Mouse (Mus musculus) liver, embryonic 14.5 days (tissue): ENCODE results near the gene Mfrp. TPM values are rescaled to one million over a fixed set of nuclear protein-coding genes. Genes with fewer than 3 reads are reported as not detected.

ENCODE experiments used
- ATAC-seq: fragments of 200-750 bp; cut with Nextera tagmentation; 2 replicates; pipeline ENCODE4 v1.8.0; 2017; ENCODE audit warnings: moderate number of reproducible peaks, mild to moderate bottlenecking, moderate library complexity; ENCODE audit not compliant: insufficient read depth
- DNase-seq, 3 experiments: peaks; one replicate each; pipeline ENCODE4 v3.0.0-alpha.2; 2012 to 2013; ENCODE audit warnings: low read depth in 3 of 3, low spot score in 3 of 3
- H3K27ac ChIP-seq: fragments of 300-500 bp; sonication (generic); 2 replicates; pipeline ENCODE4 v1.5.1; 2014; ENCODE audit warnings: moderate library complexity, mild to moderate bottlenecking, control low read depth, inconsistent platforms
- H3K27me3 ChIP-seq: fragments of 300-500 bp; sonication (generic); 2 replicates; pipeline ENCODE4 v1.6.1; 2014; ENCODE audit warnings: mild to moderate bottlenecking, low read length, moderate library complexity; ENCODE audit not compliant: control insufficient read depth, insufficient read depth
- H3K36me3 ChIP-seq: fragments of 300-500 bp; sonication (generic); replicated peaks from 2 replicates; pipeline ENCODE4 v1.6.1; 2014; ENCODE audit warnings: low read depth; ENCODE audit not compliant: control insufficient read depth, insufficient read depth
- H3K4me1 ChIP-seq, 2 experiments: fragments of 200-500 bp in 1 of 2; fragments of 300-500 bp in 1 of 2; sonication (generic) in 1 of 2; replicated peaks; 2 replicates each; pipeline ENCODE4 v1.6.1; 2012 to 2014; ENCODE audit warnings: antibody characterized with exemption in 1 of 2, inconsistent platforms in 1 of 2, low read length in 1 of 2; ENCODE audit not compliant: control insufficient read depth in 2 of 2, insufficient read depth in 2 of 2
- H3K4me2 ChIP-seq: fragments of 300-500 bp; sonication (generic); 2 replicates; pipeline ENCODE4 v1.6.1; 2014; ENCODE audit warnings: low read depth, mild to moderate bottlenecking, control low read depth, moderate library complexity
- H3K4me3 ChIP-seq, 2 experiments: fragments of 200-500 bp in 1 of 2; fragments of 300-500 bp in 1 of 2; sonication (generic) in 1 of 2; 2 replicates each; pipeline ENCODE4 v1.5.1; 2012 to 2014; ENCODE audit warnings: low read depth in 2 of 2, low read length in 2 of 2, mild to moderate bottlenecking in 2 of 2, control low read depth in 1 of 2, inconsistent platforms in 1 of 2, moderate library complexity in 1 of 2; ENCODE audit not compliant: insufficient read depth in 1 of 2
- H3K9ac ChIP-seq: fragments of 300-500 bp; sonication (generic); replicated peaks from 2 replicates; pipeline ENCODE4 v1.6.1; 2014; ENCODE audit warnings: mild to moderate bottlenecking, control low read depth, moderate library complexity
- H3K9me3 ChIP-seq: fragments of 300-500 bp; sonication (generic); 2 replicates; pipeline ENCODE4 v1.6.1; 2016; ENCODE audit warnings: low read length, mixed read lengths; ENCODE audit not compliant: control insufficient read depth
- CTCF ChIP-seq: IDR thresholded peaks from 2 replicates; pipeline ENCODE4 v1.5.1; 2016; ENCODE audit warnings: antibody characterized with exemption, low read depth, control low read depth
- EP300 ChIP-seq: IDR thresholded peaks from 2 replicates; pipeline ENCODE4 v1.6.1; 2016; ENCODE audit warnings: antibody characterized with exemption, low read depth
- WGBS: fragments of 180-500 bp; shearing (Covaris S2); extraction: QIAGEN DNeasy Blood & Tissue Kit; methylation state at CpG from one replicate; pipeline ENCODE4 v1.1.7; 2014; ENCODE audit not compliant: insufficient replicate concordance; 5-methylcytosine and 5-hydroxymethylcytosine counted together
- polyA plus RNA-seq, 2 experiments: library from polyadenylated mRNA; depleted of rRNA in 1 of 2; stranded (reverse) in 1 of 2; unstranded in 1 of 2; fragments of >200 nt; fragmentation: Nextera tagmentation in 1 of 2; extraction: Ambion mirVana in 1 of 2; gene quantifications; 2 replicates each; pipeline versions ENCODE4 v1.2.1 to v1.2.3; 2012 to 2014

Gene Mfrp
- polyA plus RNA-seq, 2 experiments = not detected

- 47% methylated on average over 24 of the region's 24 CpGs for WGBS
- no peaks in the 10 kb centered on the region for H3K27me3 ChIP-seq
- 0 out of 2 replicates have a peak, but pooled peaks have one; percentile 21 for ATAC-seq
- peaks cover 0 to 2% of the 10 kb centered on the region in 2 experiments; a peak in 1 of 4 replicates for H3K4me1 ChIP-seq
- H3K36me3 ChIP-seq = no peaks in the 10 kb centered on the region
- no peak overlapping the region for H3K27ac ChIP-seq
- no peak overlapping the region for H3K4me3 ChIP-seq
- no peak for DNase-seq
- H3K4me2 ChIP-seq = no peak overlapping the region
- H3K9ac ChIP-seq = no peak overlapping the region
- no peaks in the 10 kb centered on the region for H3K9me3 ChIP-seq
- TF ChIP-seq CTCF = peak; percentile 84
- no peak for TF ChIP-seq EP300
Observed at GRCm38 (mm10) chr9:44093612-44094503, 7.7 kb upstream of the Mfrp start.

GRCm38 (mm10) chr9:44094737-44095136 is 6.8 kb upstream of the Mfrp start:
- DNase-seq (no peak), ATAC-seq (no peak)
- TF ChIP-seq CTCF (no peak), EP300 (no peak)
- no peak overlapping the region for H3K9ac ChIP-seq
- WGBS = 29% methylated on average over 3 of the region's 3 CpGs
- H3K27ac ChIP-seq = no peak overlapping the region
- no peaks in the 10 kb centered on the region for H3K36me3 ChIP-seq
- H3K27me3 ChIP-seq = no peaks in the 10 kb centered on the region
- H3K9me3 ChIP-seq = no peaks in the 10 kb centered on the region
- H3K4me3 ChIP-seq = no peak overlapping the region
- no peak overlapping the region for H3K4me2 ChIP-seq
- H3K4me1 ChIP-seq = no peaks in the 10 kb centered on the region

GRCm38 (mm10) chr9:44095781-44096180 is 5.7 kb upstream of the Mfrp start:
- no peak for TF ChIP-seq EP300
- no peak for TF ChIP-seq CTCF
- H3K4me3 ChIP-seq = no peak overlapping the region
- DNase-seq (no peak), ATAC-seq (no peak)
- H3K36me3 ChIP-seq = no peaks in the 10 kb centered on the region
- no peak overlapping the region for H3K4me2 ChIP-seq
- no peaks in the 10 kb centered on the region for H3K4me1 ChIP-seq
- H3K27me3 ChIP-seq = no peaks in the 10 kb centered on the region
- no peaks in the 10 kb centered on the region for H3K9me3 ChIP-seq
- no peak overlapping the region for H3K9ac ChIP-seq
- 79% methylated on average over 9 of the region's 9 CpGs for WGBS
- no peak overlapping the region for H3K27ac ChIP-seq

GRCm38 (mm10) chr9:44096536-44096935 is 5.0 kb upstream of the Mfrp start:
- Histone ChIP-seq H3K4me3 (no peak overlapping the region), H3K27ac (no peak overlapping the region), H3K4me1 (no peaks in the 10 kb centered on the region), H3K4me2 (no peak overlapping the region), H3K36me3 (no peaks in the 10 kb centered on the region), H3K9me3 (no peaks in the 10 kb centered on the region), H3K27me3 (no peaks in the 10 kb centered on the region), H3K9ac (no peak overlapping the region)
- 69% methylated on average over 9 of the region's 9 CpGs for WGBS
- DNase-seq (no peak), ATAC-seq (no peak)
- no peak for TF ChIP-seq CTCF
- TF ChIP-seq EP300 = no peak

GRCm38 (mm10) chr9:44104881-44105280 is 3.4 kb downstream of the Mfrp start:
- DNase-seq (no peak), ATAC-seq (no peak)
- Histone ChIP-seq H3K9ac (no peak overlapping the region), H3K27me3 (no peaks in the 10 kb centered on the region), H3K4me2 (no peak overlapping the region), H3K36me3 (peaks cover 14% of the 10 kb centered on the region), H3K9me3 (no peaks in the 10 kb centered on the region), H3K27ac (no peak overlapping the region), H3K4me1 (peaks cover 0 to 7% of the 10 kb centered on the region in 2 experiments), H3K4me3 (no peak overlapping the region)
- 80% methylated on average over 7 of the region's 7 CpGs for WGBS
- TF ChIP-seq CTCF = no peak
- no peak for TF ChIP-seq EP300
